Mouse (Mus musculus) T-cell, adult 2 months (primary cell): ENCODE data around the gene Gm3696.
"Not testable (repeated sequence)": the region's sequence is repeated elsewhere in the genome, so short reads cannot be mapped to it uniquely, and the experiment has no call there.

Experiments
- DNase-seq: peaks from one replicate; pipeline ENCODE4 v3.0.0; 2022; ENCODE audit warnings: low spot score

Gm3696 gene

GRCm38 (mm10) chr14:7100521-7100920 lies at the start of gene Gm3696:
Gm3696 (minus strand) TSS chr14:7100621.
- not testable (repeated sequence) for DNase-seq

GRCm38 (mm10) chr14:7125312-7125711 lies 24.9 kb upstream of the Gm3696 start, which contains the start of gene Gm6676:
Gm6676 (minus strand) TSS chr14:7125412.
- DNase-seq = not testable (repeated sequence)

- not testable (repeated sequence) for DNase-seq
Observed at GRCm38 (mm10) chr14:7105124-7105802, 4.8 kb upstream of the Gm3696 start.

GRCm38 (mm10) chr14:7044870-7045269 lies 55.6 kb downstream of the Gm3696 start, which contains the start of gene Gm3685:
Gm3685 (minus strand) TSS chr14:7044970.
- DNase-seq = not testable (repeated sequence)
